Mouse (Mus musculus) limb, embryonic 14.5 days (tissue): ENCODE results near the gene Cpsf3. TPM values are rescaled to one million over a fixed set of nuclear protein-coding genes. Genes with fewer than 3 reads are reported as not detected.

Source experiments
- ATAC-seq: fragments of 200-750 bp; cut with Nextera tagmentation; 2 replicates; pipeline ENCODE4 v1.8.0; 2017; ENCODE audit warnings: low read depth, moderate number of reproducible peaks, moderate TSS enrichment; ENCODE audit not compliant: low FRiP score
- DNase-seq: peaks from one replicate; pipeline ENCODE4 v3.0.0-alpha.2; 2015; ENCODE audit warnings: low spot score
- H3K27ac ChIP-seq: fragments of 300-500 bp; sonication (generic); replicated peaks from 2 replicates; pipeline ENCODE4 v1.5.1; 2014; ENCODE audit warnings: low read depth, mild to moderate bottlenecking, low read length, moderate library complexity, mixed read lengths
- H3K27me3 ChIP-seq: fragments of 300-500 bp; sonication (generic); 2 replicates; pipeline ENCODE4 v1.6.1; 2014; ENCODE audit warnings: low read length, mixed read lengths; ENCODE audit not compliant: control insufficient read depth, insufficient read depth
- H3K36me3 ChIP-seq: fragments of 300-500 bp; sonication (generic); 2 replicates; pipeline ENCODE4 v1.6.1; 2014; ENCODE audit warnings: mild to moderate bottlenecking, low read length, moderate library complexity, mixed read lengths; ENCODE audit not compliant: control insufficient read depth, insufficient read depth
- H3K4me1 ChIP-seq: fragments of 300-500 bp; sonication (generic); 2 replicates; pipeline ENCODE4 v1.6.1; 2014; ENCODE audit warnings: antibody characterized with exemption, low read length, mixed read lengths; ENCODE audit not compliant: control insufficient read depth, insufficient read depth
- H3K4me2 ChIP-seq: fragments of 300-500 bp; sonication (generic); replicated peaks from 2 replicates; pipeline ENCODE4 v1.6.1; 2014; ENCODE audit warnings: low read depth, mild to moderate bottlenecking, low read length, moderate library complexity; ENCODE audit not compliant: severe bottlenecking
- H3K4me3 ChIP-seq: fragments of 300-500 bp; sonication (generic); replicated peaks from 2 replicates; pipeline ENCODE4 v1.5.1; 2014; ENCODE audit warnings: low read length
- H3K9ac ChIP-seq: fragments of 300-500 bp; sonication (generic); 2 replicates; pipeline ENCODE4 v1.6.1; 2014; ENCODE audit warnings: mild to moderate bottlenecking, low read depth, low read length, moderate library complexity; ENCODE audit not compliant: severe bottlenecking
- H3K9me3 ChIP-seq: fragments of 300-500 bp; sonication (generic); 2 replicates; pipeline ENCODE4 v1.6.1; 2016; ENCODE audit warnings: low read length; ENCODE audit not compliant: control insufficient read depth
- POLR2A ChIP-seq: fragments of 200-500 bp; IDR thresholded peaks from 2 replicates; pipeline ENCODE4 v1.8.0; 2012; ENCODE audit warnings: inconsistent platforms, mild to moderate bottlenecking, moderate library complexity, borderline replicate concordance; ENCODE audit not compliant: insufficient read depth, insufficient read length; ENCODE audit errors: extremely low read depth
- WGBS: fragments of 180-500 bp; shearing (Covaris S2); extraction: QIAGEN DNeasy Blood & Tissue Kit; methylation state at CpG from one replicate; pipeline ENCODE4 v1.1.7; 2014; 5-methylcytosine and 5-hydroxymethylcytosine counted together
- polyA plus RNA-seq, 2 experiments: library from polyadenylated mRNA; depleted of rRNA in 1 of 2; stranded (reverse) in 1 of 2; unstranded in 1 of 2; fragments of >200 nt; fragmentation: Nextera tagmentation in 1 of 2; extraction: Ambion mirVana in 1 of 2; gene quantifications; 2 replicates each; pipeline versions ENCODE4 v1.2.1 to v1.2.3; 2012 to 2014

The Cpsf3 gene
- 66.2 and 70.0 TPM in 2 replicates for polyA plus RNA-seq (2012; rRNA removed)
- polyA plus RNA-seq (2014; fragmentation: Nextera tagmentation; extraction: Ambion mirVana) = 98.7 and 100 TPM in 2 replicates

- Histone ChIP-seq H3K36me3 (peaks cover 4% of the 10 kb centered on the region), H3K4me2 (peak within 1 kb of the TSS; percentile 70), H3K4me1 (peaks cover 4% of the 10 kb centered on the region; the same call in 1 of the 2 replicates), H3K9ac (peak within 1 kb of the TSS; percentile 86), H3K27ac (peak within 1 kb of the TSS; percentile 89), H3K4me3 (peak within 1 kb of the TSS; percentile 89), H3K27me3 (no peaks in the 10 kb centered on the region), H3K9me3 (no peaks in the 10 kb centered on the region)
- ATAC-seq (no peak), DNase-seq (no peak)
- TF ChIP-seq POLR2A = no peak
- 53% methylated on average over 11 of the region's 11 CpGs for WGBS
Observed at GRCm38 (mm10) chr12:21284761-21285441, at the start of gene Cpsf3. TSS of gene Cpsf3 (plus strand) at chr12:21285391.

DNA sequence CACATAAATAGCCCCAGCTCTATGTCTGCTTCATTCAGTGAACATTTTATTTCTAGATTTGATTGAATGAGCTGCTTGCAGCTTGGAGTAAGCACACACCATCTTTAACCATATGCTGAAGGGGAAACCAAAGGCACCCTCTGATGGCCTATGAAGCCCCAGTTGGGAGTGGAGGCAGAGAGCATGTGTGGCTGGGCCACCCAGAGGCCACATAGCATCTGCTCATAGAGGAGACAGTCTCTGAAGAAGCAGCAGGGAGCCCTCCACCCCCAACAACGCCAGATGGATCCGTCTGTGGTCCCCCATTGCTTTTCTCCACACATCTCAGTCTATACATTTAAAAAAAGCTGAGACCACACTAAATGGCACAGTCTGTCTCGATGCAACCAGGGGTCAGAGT lies 43.2 kb upstream of the Cpsf3 start:
- H3K4me2 ChIP-seq = no peak overlapping the region
- no peaks in the 10 kb centered on the region for H3K9me3 ChIP-seq
- no peaks in the 10 kb centered on the region for H3K27me3 ChIP-seq
- H3K4me1 ChIP-seq = no peaks in the 10 kb centered on the region
- TF ChIP-seq POLR2A = no peak
- no peak overlapping the region for H3K9ac ChIP-seq
- peaks cover 60% of the 10 kb centered on the region for H3K36me3 ChIP-seq
- H3K4me3 ChIP-seq = no peak overlapping the region
- DNase-seq (no peak), ATAC-seq (no peak)
- H3K27ac ChIP-seq = no peak overlapping the region
- WGBS = 77% methylated on average over 3 of the region's 3 CpGs

DNA sequence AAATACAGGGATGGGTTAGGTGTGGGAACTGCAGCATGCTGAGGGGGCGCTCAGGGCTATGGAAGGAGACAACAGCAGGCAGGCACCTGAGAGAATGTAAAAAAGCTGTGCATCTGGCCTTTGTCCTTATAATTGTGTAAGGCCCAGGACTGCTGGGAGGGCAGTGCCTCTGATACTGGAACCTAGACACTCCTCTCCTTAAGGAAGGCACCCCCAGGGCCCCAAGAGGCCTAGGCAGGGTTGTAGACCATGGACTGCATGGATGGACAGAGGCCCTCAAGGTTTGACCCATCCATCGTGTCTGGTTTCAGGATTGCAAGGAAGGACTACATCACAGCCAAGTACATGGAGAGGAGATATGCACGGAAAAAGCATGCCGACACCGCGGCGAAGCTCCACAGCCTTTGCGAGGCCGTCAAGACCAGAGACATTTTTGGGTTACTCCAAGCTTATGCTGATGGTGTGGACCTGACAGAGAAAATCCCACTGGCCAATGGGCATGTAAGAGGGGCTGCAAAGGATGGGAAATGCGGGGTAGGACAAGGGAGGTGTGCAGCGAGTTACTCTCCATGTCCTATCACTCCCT lies 40.7 kb upstream of the Cpsf3 start:
- no peak for TF ChIP-seq POLR2A
- Histone ChIP-seq H3K9ac (no peak overlapping the region), H3K27ac (no peak overlapping the region), H3K9me3 (no peaks in the 10 kb centered on the region), H3K27me3 (no peaks in the 10 kb centered on the region), H3K36me3 (peaks cover 54% of the 10 kb centered on the region), H3K4me1 (no peaks in the 10 kb centered on the region), H3K4me3 (no peak overlapping the region), H3K4me2 (no peak overlapping the region)
- ATAC-seq (no peak), DNase-seq (no peak)
- 96% methylated on average over 11 of the region's 11 CpGs for WGBS

- no peak overlapping the region for H3K4me2 ChIP-seq
- 72% methylated on average over 7 of the region's 7 CpGs for WGBS
- no peak for DNase-seq
- no peak for ATAC-seq
- no peaks in the 10 kb centered on the region for H3K4me1 ChIP-seq
- no peaks in the 10 kb centered on the region for H3K27me3 ChIP-seq
- no peak overlapping the region for H3K9ac ChIP-seq
- peaks cover 69% of the 10 kb centered on the region for H3K36me3 ChIP-seq
- H3K27ac ChIP-seq = no peak overlapping the region
- no peaks in the 10 kb centered on the region for H3K9me3 ChIP-seq
- no peak for TF ChIP-seq POLR2A
- no peak overlapping the region for H3K4me3 ChIP-seq
Observed at GRCm38 (mm10) chr12:21247711-21248392, 37.3 kb upstream of the Cpsf3 start.

- H3K36me3 ChIP-seq = peaks cover 68% of the 10 kb centered on the region
- ATAC-seq (no peak), DNase-seq (no peak)
- H3K27ac ChIP-seq = no peak overlapping the region
- WGBS = 80% methylated on average over 6 of the region's 6 CpGs
- H3K4me1 ChIP-seq = no peaks in the 10 kb centered on the region
- H3K9me3 ChIP-seq = no peaks in the 10 kb centered on the region
- no peak overlapping the region for H3K4me2 ChIP-seq
- H3K9ac ChIP-seq = no peak overlapping the region
- H3K27me3 ChIP-seq = no peaks in the 10 kb centered on the region
- no peak overlapping the region for H3K4me3 ChIP-seq
- no peak for TF ChIP-seq POLR2A
Observed at GRCm38 (mm10) chr12:21260494-21261256, 24.5 kb upstream of the Cpsf3 start.
